Mouse (Mus musculus): ENCODE data around the gene Lamc2. TPM values are rescaled to one million over a fixed set of nuclear protein-coding genes. Genes with fewer than 3 reads are reported as not detected.

Gene Lamc2
- total RNA-seq, 1 experiment from 2014 or later = 0.70 TPM

DNA sequence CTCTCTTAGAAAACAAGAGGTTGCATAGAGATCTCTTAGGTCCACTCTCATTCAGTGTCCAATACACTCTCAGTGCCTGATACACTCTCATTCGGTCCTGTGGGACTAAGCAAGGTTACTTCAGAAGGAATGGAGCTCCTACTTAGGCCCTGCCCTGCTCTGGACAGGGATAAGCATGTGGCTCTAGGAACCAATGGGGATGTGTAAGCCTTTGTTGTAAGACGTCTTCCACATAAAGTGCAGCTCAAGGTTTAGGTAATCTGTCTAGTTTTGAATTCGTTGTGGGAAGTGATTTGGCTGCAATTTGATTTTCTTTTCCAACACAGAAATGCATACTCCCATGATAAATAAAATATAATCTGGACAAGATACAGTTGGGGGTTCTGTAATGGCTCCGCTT, 6.1 kb downstream of the Lamc2 start:
- DNase-seq = no peak

DNA sequence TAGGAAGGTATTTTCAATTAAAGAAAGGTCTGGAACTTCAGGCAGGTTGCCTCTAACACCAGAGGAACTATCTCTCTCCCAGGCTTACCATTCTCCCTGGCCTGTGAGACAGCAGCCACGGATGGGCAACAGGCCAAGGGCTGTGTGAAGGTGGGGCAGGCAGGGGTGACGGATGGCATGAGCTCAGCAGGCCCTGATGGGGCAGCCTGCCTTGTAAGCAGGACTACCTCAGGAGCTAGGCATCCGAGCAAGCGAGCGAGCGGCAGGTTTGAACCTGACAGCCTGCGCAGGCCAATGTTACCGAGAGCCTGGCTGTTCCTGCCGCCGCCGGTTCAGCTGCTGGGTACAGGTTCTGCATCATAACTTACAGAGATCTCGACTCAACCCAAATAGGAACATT, 11.4 kb downstream of the Lamc2 start:
- DNase-seq = peak; percentile 93

DNA sequence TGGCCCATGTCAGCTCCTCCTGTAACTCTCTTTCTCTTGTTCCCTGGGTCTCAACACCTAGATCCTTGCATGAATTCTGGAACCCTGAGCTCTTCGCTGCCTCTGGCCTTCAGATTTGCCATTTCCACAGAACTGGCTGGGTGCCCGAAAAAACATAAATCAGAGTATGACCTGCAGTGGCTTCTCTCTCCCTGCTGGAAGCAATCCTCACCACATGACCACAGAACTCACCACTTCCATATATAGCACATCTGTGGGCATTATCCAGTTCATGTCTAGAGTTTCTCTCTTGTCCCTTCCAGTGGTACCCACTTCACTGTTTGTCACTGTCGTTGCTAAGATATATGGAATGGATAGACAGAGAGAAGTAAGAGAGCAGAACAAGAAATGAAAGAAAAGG, 13.0 kb downstream of the Lamc2 start:
- DNase-seq = peak; percentile 91

DNA sequence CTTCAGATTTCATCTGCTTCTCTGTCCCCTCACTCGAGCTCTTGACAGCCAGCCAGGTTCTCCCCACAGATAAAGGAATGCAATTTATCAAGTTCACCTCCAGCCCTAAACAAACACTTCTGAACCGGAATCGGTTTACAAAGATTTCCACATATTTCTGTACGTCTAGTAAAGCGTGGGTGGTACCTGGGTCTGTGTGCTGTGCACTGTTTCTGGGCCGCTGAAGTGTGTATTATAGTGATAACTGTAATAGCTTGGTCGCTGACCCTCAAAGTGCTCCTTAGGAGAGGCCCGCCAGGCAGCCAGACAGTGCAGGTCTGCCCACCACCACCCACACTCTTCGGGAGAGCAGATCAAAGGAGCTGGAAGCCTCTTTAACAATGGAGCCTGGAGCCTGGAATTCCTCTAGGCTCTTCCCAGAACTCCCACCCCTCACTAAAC, 13.9 kb downstream of the Lamc2 start:
- DNase-seq = no peak

DNA sequence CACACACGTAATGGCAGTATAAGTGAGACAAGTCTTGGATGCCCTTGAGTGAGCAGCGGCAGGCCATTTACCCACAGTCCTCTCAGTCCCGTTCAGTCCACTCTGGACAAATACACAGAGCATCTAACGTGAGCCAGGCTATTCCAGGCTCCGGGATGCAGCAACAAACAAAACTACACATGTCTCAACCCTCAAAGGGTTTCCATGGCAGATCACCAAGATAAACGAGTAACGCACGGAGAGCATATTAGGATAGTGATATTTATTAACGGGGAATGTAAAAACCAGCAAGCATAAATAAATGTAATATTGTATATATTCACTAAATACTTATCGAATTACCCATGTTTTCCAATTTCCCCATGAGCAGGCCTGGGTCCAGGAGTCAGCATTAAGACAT, 15.2 kb downstream of the Lamc2 start:
- no peak for DNase-seq

DNA sequence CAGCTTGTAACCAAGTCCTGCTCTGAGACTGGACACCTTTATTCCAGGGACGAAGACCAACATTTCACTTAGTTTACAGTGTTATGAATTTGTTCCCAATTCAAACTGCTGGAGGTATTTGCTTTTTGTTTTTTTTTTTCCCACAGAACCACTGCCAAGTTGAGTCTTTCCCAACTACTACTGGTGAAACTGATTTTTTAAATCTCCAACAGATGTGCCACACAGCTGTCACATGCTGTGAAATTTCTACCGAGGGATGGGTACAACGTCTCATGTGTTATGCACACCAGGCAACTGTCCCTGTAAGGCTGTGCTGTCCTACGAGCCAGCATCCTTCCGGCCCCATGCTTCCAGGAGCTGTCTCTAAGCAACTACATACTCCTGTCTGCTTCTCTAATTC, 18.0 kb downstream of the Lamc2 start:
- no peak for DNase-seq

DNA sequence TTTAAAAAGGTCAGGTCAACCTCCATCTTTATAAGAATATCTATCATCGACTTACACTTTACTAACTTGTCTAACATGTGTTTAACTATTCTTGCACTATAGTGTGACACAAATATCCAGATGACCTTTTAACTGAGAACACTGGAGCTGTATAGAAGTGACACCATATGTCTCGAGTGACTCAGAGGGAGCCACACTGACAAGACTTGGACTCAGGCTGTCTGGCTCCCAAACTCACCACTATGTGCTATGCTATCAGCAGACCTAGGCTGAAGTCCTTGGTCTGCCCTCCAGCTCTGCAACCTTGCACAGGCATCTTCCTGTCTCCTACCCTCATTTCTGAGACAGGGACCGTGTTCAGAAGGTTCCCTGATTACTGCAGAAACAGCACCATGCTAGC, 22.4 kb downstream of the Lamc2 start:
- no peak for DNase-seq

DNA sequence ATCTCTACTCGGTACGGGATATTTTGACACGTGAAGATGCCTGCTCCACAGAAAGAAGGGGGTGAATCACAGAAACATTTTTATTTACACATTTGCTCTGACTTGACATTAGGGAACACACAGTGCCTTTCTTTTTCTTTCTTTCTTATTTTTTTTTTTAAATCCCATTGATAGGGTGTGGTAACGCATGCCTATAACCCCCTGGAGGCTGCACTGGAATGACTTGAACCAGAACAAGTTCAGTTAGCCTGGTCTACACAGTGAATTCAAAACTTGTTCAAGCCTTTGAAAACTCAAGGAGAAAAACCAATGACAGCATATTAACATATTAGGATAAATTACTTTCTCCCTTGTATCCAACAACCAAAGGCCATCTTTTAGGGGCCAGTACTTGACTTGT, 27.1 kb downstream of the Lamc2 start:
- DNase-seq = no peak

DNA sequence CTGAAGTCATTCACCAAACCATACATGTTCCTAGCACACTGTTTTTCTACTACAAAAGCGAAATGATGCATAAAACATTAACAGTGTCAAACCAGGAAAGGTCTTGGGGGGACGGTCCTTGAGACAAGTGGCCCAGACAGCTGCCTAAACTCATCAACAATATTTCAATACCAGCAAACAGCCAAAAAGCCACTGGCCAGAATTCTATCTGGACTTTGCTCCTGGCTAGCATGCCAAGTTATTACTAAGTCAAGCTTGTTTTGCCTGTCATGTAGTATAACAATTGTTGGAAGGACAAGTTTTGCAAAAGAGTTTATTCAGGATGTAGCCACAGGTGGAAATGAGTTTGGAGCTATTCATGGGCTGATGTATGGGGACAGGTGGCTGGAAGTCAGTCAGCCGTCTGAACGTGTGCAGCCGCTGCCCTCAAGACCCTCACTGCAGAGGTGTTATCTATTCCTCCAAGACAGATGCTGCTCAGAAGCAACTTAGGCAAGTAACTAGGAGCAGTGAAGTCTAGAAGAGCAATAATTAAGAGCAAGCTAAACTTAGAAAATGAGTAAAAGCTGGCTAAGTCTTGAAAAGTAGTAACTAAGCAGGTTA, 29.1 kb downstream of the Lamc2 start:
- DNase-seq = no peak

DNA sequence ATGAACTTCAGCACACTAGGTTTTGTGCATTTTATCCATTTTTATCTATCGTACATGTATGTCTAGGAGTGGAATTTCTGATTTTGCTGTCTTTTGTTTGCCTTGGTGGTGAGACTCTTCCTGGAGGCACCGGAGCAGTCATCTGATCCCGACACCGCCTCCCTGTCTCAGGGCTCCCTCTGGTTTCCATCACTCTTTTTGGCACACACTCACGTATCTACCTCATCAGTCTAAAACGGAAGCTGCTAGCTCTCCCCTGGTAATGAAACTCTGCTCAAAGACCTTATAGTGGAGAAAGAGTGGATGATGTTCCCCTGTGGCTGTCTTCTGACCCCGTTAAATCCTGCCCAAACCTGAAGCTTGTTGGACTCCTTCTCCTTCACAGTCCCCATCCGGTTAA, 30.9 kb downstream of the Lamc2 start:
- DNase-seq = no peak

DNA sequence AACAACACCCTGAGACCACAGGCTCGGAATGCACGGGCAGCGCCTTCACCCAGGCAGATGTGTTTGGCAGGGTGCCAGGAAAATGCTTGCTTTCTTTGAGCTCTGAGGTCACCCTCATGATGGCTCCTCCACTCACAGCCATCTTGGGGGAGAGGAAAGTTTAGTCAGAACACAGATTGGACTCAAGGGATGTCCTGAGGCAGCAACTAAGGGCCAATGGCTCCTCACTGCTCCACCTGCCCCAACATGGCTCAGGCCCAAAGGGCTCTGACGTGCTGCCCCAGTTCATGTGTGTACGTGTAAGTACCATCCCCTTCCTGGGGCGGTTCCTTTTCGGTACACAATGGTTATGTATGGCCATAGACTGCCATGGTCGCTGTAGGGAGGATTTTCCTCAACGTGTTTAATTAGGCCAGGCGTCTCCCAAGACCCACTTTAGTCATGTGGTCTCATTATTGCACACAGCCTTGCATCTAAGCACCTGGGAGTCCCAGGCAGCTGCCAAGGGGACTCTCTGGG, 32.6 kb downstream of the Lamc2 start:
- peak; percentile 53 for DNase-seq

DNA sequence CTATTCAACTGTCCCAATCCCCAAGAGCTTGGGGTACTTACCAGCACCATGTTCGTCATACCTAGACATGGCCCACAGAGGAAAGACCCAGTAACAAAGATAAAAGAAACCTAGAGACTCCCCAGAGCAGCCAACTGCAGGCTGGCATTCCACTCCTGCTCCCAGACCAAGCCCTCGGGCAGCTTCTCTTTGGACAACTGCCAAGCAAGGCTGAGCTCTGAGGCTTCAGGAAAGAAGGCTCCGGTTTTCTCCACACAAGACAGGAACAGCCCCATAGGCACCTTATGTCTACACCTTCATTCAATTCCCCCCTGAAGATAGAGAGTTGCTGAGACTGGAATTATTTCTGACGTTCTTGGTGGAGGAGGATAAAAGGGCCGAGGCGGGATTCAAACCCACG, 33.7 kb downstream of the Lamc2 start:
- DNase-seq = peak; percentile 29

DNA sequence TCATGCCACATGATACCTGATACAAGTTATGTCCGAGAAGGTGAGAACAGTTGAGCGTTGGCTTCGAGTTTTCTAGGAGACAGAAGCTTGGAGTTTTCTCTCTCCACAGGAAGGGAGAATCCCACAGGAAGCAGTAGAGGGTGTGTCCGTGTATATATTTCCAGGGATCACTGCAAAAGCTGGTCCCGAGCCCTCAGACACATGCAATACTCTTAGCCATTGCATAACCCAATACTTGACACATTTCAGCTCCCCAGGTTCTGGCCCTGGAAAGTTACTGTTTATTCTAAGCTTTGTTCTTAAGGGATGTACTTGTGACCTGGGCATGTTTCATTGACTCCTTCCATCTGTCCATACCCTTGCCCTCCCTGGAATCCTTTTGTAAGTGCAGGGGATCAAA, 40.5 kb downstream of the Lamc2 start:
- DNase-seq = no peak

DNA sequence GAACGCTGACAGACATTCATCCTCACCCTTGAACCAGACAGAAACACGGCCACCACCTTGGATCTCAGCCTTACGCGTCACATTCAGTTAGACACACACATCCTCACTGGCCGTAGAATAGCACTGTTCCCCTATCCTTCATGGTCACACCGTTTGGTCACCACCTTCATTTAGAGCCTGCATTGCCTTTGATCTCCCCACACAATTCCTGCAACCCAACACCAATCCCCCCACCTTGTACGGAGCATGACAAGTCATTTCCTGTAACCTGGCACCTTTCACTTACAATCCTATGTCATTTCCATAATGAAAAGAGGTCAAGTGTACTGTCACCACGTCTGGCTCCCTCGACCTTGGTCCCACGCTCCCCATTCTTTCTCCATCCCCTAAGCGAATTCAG, 42.2 kb downstream of the Lamc2 start:
- no peak for DNase-seq

DNA sequence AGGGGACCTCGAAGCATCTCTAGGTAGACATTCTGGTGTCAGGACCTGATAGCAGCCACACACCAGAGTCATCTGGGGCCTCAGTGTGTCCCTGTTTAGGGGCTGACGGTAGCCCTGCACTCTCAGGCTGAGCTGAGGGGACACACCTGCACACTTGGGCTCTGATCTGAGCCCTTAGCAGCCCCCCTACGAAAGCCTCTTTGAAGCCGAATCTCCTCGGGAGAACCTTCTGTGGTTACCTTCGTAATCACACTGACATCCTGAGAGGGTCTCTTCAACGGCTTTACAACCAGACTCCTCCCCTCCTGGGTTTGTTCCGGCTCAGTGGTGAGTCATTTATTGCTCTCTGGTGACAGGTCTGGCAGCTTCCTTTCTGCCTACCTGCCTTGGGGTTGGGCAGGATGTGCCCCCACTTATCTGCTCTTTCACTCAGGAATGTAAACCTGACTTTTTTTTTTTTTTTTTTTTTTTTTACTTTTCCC, 45.5 kb downstream of the Lamc2 start:
- DNase-seq = peak; percentile 17

DNA sequence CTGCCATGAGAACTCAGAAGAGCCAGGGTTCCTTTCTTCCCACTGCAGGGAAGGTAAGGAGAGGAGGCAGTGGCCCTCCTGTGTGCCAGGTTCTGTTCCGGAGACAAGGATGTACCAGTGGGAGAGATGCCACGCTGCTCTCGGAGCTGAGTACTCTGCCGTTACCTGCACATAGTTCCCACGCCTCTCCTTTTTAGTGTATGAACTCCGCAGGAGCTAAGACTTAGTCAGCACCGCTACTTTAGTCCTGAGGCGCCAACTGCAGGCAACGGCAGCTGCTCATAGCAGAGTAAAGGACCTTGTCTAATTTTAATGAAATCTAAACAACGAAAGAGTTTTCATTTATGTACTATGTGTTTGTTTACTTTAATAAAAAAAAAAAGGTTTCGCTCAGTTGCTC, 46.0 kb downstream of the Lamc2 start:
- DNase-seq = no peak

DNA sequence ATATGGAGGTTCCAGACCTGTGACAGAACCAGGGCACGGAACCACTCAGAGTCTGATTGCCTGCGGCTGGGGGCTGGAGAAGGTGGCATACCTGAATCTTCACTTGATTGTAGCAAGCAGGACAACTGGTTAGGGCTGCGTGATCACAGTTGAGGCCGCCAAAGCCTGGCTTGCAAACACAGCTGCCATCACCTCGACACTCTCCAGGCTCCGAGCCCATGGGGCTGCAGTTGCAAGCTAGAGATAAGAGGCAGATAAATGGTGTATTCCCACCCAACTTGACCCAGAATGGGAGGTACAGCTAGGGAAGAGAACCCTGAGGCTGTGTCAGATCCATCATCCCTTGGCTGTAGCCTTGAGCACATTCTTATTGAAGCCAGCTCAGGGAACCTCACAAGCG, 46.6 kb downstream of the Lamc2 start:
- DNase-seq = no peak

DNA sequence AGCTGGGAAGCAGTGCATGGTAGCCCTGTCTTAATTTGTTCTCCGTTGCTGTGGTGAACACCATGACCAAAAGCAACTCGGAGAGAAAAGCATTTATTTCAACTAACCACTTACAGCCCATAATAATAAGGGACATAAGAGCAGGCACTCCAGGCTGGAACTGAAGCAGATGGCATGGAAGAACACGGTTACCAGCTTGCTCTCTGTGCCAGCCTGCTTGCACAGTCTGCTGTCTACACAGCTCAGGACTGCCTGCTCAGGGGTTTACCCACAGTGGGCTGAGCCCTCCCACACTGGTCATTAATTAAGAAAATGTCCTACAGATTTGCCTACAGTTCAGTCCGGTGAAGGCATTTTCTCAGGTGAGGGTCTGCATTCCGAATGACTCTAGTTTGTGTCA, 47.8 kb downstream of the Lamc2 start:
- DNase-seq = no peak

DNA sequence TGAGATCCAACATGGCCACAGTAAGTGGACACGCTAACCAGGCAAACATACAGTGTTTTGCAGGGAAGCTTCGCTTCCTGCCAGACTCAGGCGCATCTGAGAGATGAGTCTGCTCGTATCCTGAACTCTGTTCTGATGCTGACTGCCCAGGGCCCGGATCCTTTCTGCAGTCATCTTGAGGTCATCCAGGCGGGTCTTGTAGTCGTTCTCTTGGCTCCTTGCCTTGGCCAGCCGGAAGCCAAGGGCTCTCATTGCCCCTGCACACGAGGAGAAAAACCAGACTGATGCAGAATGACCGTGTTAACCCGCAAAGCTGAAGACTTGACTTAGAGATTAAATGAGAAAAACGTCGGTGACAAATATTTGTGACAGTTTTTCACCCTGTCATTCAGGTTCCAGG, 49.6 kb downstream of the Lamc2 start:
- peak; percentile 37 for DNase-seq

DNA sequence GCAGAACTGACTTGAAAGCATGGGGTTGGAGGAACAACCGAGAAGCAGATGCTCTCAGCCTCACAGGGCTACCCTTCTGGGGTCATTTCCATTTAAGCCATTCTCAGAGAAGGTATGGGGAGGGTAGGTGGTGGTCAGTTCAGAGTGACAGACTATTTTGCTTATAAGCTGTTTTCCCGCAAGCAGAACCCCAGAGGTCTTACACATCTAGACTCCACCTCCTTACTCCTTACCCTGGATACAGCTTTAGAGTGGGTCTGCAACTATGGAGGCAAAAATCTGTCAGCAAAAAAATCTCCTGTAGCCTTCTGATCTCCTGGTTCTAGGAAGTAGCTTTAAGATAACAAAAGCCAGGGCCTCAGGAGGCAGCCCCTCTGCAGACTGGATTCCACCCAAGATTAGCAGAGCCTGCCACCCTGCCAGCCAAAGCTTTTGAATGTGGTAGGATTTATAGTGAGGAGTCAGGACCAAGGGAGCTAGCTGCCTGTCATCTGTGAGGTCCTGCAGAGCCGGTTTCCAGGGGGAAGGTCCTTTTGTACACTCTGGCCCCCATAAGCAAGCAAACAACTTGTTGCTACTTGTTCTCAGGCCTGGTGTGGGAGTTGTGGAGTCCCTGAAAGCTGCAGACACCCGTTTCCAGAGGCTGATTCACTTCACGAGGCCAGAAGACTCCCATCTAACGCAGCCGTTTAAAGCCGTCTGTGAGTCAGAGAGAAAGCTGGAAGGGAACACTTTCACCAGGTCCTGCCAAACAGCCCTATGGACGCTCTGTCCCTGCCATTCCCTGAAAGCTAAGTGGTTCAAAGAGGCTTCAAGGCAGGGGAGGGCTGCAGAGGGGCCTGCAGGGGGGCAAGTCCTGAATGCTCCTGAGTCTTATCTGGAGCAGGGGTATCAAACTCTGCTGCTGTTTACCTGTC, 52.1 kb downstream of the Lamc2 start:
- peak; percentile 54 for DNase-seq

DNA sequence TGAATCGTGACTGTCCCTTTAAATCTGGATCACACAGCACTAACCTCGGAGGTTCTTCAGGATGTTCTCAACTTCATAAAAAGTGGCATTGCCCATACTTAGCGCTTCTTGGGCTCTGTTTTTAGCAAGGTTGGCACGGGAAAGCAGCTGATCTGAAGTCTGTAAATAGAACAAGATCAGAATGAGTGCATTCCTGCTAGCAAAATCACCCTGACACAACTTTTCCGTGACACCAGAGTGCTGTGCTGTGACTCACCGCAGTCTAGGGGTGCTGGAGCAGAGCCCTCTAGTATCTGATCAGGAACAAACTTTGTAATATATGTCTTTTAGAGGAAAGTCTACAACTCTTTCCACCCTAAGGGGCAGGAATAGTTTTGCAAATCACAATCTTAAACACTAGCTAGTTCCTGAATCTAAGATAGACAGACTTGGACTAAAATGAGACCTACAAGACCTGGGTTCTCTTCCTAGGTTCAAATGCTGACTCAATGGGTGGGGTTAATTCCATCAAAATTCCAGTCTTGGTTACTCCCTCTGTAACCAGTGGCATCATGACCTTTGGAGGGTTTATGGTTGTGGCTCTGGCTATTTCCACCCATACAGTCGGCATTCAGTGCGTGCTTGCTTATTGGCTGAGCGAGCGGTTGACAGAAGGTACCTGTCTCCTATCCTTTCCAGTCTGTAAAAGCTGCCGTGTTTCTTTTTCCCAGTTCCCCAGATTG, 56.1 kb downstream of the Lamc2 start:
- peak; percentile 66 for DNase-seq

DNA sequence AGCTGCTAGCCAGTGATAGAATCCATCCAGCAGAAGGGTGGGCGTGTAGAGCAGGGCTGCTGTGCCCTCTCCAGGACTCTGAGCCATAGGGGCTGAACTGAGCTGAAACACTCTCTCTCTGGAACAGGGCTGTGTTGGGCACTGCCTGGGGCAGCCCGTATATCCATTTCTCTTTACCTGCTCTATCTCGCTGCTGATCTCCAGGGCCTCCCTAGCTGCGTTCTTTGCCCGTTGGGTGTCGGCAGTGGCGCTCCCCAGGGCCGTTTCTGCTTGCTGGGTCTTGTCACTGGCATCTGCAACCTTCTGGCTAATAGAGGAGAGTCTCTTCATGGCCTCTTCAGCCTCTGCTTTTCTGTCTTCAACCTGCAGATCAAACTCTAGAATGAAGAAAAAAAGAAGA, 57.5 kb downstream of the Lamc2 start:
- no peak for DNase-seq

DNA sequence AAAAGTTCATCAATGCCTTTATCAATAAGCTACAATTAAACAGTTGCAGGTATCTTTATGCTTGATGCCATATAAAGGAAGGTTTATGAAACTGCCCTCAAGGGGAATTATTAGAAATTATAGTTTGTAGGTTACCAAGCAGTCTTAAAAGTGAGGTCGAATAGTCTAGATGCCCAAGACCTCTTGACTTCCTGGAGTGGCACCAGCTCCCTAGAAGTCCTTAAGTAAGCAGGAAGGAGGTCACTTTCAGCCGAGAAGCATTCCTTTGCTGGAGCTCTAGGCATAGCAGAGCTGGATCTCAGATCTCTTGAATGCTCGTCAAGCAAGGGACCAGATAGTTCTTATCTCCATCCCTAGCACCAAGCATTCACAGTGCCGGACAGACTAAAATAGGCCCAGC, 58.6 kb downstream of the Lamc2 start:
- DNase-seq = no peak

All from adrenal gland, postnatal 14 days (tissue).